Mouse (Mus musculus): ENCODE measurements around the gene Gm7534. TPM values are rescaled to one million over a fixed set of nuclear protein-coding genes. Genes with fewer than 3 reads are reported as not detected.
"Not testable (repeated sequence)": the region's sequence is repeated elsewhere in the genome, so short reads cannot be mapped to it uniquely, and the experiment has no call there.

Gene Gm7534
- polyA plus RNA-seq, 1 experiment: not detected

DNA sequence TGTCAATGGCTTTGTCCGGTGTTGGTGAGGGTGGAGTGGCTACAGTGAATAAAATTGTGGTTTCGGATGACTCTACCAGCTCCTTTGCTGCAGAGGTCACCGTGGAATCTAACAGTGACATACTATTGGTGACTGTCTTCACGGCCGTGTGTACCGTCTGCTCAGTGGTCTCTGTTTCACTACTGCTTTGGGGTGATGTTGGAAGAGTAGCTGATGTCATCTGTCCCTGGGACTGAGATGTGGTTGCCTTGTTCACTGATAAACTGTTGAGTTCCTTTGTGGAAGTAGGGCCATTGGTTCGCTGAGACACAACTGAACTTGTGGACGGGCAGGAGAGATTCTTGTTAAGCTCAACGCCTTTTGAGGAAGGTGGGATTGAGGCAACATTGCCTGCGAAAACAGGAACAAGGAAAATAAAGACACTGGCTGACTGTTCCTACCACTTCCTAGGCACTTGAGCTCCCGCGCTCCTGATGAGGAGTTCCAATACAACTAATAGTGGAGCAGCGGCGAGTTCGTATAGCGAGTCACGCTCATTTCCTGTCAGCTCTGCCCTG is 614 bp upstream of the Gm7534 start:
- DNase-seq (ENCODE audit: low read depth): no peak

- no peak for DNase-seq (ENCODE audit: low read depth)
Measured at GRCm38 (mm10) chr4:134199371-134199770, 3.4 kb downstream of the Gm7534 start.

GRCm38 (mm10) chr4:134186268-134186667 is 16.5 kb downstream of the Gm7534 start:
- DNase-seq (ENCODE audit: low read depth): no peak

- no peak for DNase-seq (ENCODE audit: low read depth)
Measured at GRCm38 (mm10) chr4:134185569-134185968, 17.2 kb downstream of the Gm7534 start.

GRCm38 (mm10) chr4:134183711-134184110 is 19.1 kb downstream of the Gm7534 start:
- no peak for DNase-seq (ENCODE audit: low read depth)

- DNase-seq (ENCODE audit: low read depth): no peak
Measured at GRCm38 (mm10) chr4:134181825-134182224, 21.0 kb downstream of the Gm7534 start.

DNA sequence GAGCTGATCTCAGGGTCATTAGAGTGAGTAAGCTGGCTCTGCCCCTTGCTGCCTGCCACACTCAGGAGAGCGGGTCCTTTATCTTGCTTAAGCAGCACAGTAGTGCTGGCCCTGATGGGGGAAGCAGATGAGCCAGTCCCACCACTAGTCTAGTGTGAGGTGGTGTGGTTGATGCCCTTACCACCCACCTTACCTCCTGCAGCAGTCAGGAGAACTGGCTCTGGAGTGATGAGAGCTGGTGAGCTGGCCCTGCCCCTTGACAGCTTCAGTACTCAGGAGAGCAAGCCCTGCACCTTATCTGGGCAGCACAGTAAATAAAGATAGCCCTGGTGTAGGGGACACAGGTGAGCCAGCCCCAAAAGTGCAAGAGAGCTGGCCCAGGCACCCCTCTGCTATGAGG is 21.7 kb downstream of the Gm7534 start:
- DNase-seq (ENCODE audit: low read depth): no peak

- no peak for DNase-seq (ENCODE audit: low read depth)
Measured at GRCm38 (mm10) chr4:134172391-134172790, 30.4 kb downstream of the Gm7534 start.

- no peak for DNase-seq (ENCODE audit: low read depth)
Measured at GRCm38 (mm10) chr4:134166906-134167305, 35.9 kb downstream of the Gm7534 start.

- DNase-seq (ENCODE audit: low read depth): no peak
Measured at GRCm38 (mm10) chr4:134165548-134166465, 37.0 kb downstream of the Gm7534 start.

- no peak for DNase-seq (ENCODE audit: low read depth)
Measured at GRCm38 (mm10) chr4:134165024-134165423, 37.8 kb downstream of the Gm7534 start.

DNA sequence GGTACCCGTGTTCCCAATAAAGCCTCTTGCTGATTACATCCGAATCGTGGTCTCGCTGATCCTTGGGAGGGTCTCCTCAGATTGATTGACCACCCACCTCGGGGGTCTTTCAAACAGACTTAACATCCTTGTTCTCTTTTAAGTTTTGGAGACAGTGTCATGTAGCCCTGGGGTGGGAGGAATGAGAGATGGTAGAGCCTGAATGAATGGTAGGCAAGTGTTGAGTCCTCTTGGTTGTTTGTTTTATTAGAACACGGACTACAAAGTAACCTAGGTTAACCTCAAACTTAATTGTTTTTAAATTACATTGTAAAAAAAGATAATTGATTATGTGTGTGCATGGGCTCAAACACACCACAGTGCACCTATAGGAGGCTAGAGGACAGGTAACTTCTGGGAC is 38.2 kb downstream of the Gm7534 start:
- DNase-seq (ENCODE audit: low read depth): no peak

GRCm38 (mm10) chr4:134160071-134160470 is 42.7 kb downstream of the Gm7534 start:
- not testable (repeated sequence) for DNase-seq (ENCODE audit: low read depth)

GRCm38 (mm10) chr4:134158774-134159173 is 44.0 kb downstream of the Gm7534 start:
- no peak for DNase-seq (ENCODE audit: low read depth)

- no peak for DNase-seq (ENCODE audit: low read depth)
Measured at GRCm38 (mm10) chr4:134157558-134157957, 45.2 kb downstream of the Gm7534 start.

- DNase-seq (ENCODE audit: low read depth): no peak
Measured at GRCm38 (mm10) chr4:134156744-134157143, 46.1 kb downstream of the Gm7534 start.

DNA sequence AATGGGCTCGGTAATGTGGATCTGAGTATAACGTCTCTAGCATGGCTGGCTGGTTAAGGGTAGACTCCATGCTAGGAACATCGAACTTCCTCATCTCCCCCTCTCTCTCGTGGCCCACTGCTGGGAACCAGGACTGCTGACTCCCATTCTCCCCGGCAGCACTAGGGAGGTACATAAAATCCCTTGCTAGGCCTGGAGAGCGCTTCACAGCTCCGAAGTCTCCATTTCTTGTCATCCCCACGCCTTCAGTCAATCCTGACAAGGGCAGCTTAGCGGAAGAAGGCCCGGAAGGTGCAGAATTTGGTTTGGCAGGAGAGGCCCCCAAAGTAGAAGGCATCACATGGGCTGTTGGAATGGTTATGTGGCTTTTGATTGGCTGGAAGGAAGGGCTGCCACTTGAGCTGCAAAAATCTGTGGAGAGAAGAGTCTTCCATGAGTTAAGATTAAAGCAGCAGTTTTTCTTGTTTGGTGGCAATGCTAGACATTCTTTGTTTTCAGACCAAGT is 46.8 kb downstream of the Gm7534 start:
- DNase-seq (ENCODE audit: low read depth): no peak

GRCm38 (mm10) chr4:134155531-134155930 is 47.3 kb downstream of the Gm7534 start:
- DNase-seq (ENCODE audit: low read depth): no peak

- no peak for DNase-seq (ENCODE audit: low read depth)
Measured at GRCm38 (mm10) chr4:134154354-134154753, 48.5 kb downstream of the Gm7534 start.

DNA sequence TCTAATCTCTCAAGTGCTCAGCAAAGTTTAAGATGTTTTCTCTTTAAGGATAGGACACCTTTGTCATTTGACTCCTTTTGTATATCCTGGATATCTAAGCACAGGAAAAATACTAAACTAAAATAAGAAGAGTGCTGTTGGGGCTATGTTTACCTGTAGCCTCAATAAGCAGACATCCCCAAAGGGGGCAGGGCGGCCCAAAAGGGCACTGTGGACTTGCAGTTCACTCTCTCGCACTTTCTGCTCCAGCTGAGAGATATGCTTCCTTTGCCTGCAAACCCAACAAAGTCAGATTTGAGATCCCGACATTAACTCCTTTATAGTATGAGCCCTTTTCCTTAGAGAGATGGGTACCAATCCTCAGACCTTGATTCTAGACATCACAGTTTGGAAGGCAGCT is 49.1 kb downstream of the Gm7534 start:
- DNase-seq (ENCODE audit: low read depth): no peak

GRCm38 (mm10) chr4:134152112-134152511 is 50.7 kb downstream of the Gm7534 start:
- DNase-seq (ENCODE audit: low read depth): no peak

DNA sequence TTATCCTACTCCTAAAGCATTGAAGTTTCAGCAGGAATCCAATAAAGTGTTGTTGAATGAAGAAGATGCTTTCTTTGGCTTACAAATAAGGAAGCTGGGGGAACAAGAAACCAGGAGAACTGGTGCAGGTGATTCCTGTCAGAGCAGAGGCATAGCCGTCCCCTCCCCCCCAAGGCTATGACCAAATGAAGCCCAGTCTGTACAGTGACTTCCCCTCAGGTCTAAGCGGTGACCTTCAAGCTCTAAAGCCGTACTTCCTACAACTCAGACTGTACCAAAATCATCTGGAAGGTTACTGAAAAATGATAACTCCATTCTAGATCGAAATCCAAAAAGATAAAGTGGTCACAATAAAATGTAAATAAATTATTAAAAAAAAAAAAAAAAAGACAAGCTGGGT is 53.4 kb downstream of the Gm7534 start:
- no peak for DNase-seq (ENCODE audit: low read depth)

DNA sequence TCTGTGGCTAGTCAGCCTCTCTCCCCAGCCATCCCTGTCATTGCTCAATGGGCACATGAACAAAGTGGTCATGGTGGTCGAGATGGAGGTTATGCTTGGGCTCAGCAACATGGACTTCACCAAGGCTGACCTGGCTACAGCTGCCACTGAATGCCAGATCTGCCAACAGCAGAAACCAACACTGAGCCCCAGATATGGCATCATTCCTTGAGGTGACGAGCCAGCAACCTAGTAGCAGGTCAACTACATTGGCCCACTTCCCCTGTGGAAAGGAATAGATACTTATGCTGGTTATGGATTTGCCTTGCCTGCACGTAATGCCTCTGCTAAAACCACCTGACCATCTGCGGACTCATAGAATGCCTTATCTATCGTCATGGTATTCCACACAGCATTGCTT is 58.5 kb downstream of the Gm7534 start:
- not testable (repeated sequence) for DNase-seq (ENCODE audit: low read depth)
